Mouse (Mus musculus): ENCODE measurements around the gene Prpf38b. TPM values are rescaled to one million over a fixed set of nuclear protein-coding genes. Genes with fewer than 3 reads are reported as not detected.

Prpf38b gene
- 78.5 and 85.1 TPM in 2 replicates for polyA plus RNA-seq (2015; fragmentation: Nextera tagmentation; extraction: Ambion mirVana)

DNA sequence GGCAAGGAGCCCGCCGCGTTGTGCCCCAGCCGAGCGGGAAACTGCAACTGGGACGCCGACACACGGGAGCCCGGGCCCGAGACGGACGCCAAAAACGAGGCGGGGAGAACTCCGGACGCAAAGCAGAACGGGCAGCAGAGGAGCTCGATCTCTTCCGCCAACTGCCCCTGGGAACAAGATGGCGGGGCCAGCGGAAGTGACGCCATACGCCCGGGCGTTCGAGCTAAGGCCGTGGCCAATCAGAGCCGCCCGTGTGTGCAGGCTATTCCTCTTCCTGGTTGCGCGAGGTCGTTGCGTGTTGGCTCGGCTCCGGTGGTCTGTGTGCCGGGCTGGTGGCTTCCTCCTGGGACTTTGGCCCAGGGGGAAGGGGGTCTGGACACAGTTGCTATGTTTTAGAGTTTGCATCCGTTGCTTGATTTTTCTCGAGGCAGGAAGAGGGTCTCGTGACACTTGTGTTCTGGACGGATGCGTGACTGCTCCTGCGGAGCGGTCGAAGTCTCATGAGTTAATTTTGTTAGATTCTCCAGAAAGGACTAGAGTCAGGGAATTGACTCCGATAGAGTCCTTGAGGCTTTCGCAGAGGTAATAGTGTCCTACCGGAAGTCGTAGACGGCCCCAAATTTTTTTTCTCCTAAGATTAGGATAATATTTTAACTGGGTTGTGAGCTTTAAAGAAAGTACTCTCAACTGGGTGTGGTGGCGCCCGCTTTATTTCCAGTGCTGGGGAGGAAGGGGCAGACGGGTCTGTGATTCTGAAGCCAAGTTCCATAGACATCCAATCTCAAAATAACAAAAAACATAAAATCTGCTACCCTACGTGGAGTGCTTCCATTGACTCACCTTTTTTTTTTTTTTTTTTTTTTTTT lies at the start of gene Prpf38b:
Gene Prpf38b, minus strand, starts transcription at position 180 of the 866 bp plus-strand sequence.
- H3K4me3 ChIP-seq (replicated peaks) = peak within 1 kb of the TSS; percentile 95
- H3K27ac ChIP-seq (replicated peaks) = peak within 1 kb of the TSS; percentile 100
- H3K9me3 ChIP-seq (replicated peaks) = no peaks in the 10 kb centered on the region
- no peaks in the 10 kb centered on the region for H3K27me3 ChIP-seq
- WGBS = under 1% methylated on average over 53 of the region's 53 CpGs
- peaks cover 16% of the 10 kb centered on the region for H3K4me1 ChIP-seq
- peak within 1 kb of the TSS; percentile 96 for H3K9ac ChIP-seq
- ATAC-seq (ENCODE audit: insufficient number of reproducible peaks, low FRiP score, low TSS enrichment, low read depth) = peak; percentile 98
- H3K36me3 ChIP-seq = peaks cover 5% of the 10 kb centered on the region; the same call in 1 of the 2 replicates
- peak within 1 kb of the TSS; percentile 90 for H3K4me2 ChIP-seq (replicated peaks)

DNA sequence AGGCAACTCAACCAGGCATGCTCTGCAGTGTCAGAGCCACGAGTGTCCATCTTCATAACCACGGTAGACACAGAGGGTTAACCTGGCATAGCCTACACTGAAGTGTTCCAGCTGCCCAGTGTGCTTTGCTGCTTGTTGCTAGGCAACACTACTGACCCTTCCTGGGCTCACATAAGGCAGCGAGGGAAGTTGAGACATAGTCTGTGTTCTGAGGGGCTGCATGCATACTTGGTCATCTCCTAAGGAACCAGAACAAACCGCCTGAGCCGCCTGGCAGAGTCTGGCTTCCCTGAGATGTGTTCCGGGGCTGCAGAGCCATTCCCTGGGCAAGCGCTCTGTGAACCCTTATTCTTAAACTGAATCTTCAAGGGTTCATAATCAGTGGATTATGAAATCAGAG lies 49.7 kb upstream of the Prpf38b start:
- no peaks in the 10 kb centered on the region for H3K9me3 ChIP-seq (replicated peaks)
- no peak overlapping the region for H3K4me2 ChIP-seq (replicated peaks)
- no peak overlapping the region for H3K27ac ChIP-seq (replicated peaks)
- no peaks in the 10 kb centered on the region for H3K36me3 ChIP-seq
- no peaks in the 10 kb centered on the region for H3K27me3 ChIP-seq
- H3K4me3 ChIP-seq (replicated peaks) = no peak overlapping the region
- WGBS = 55% methylated on average over 7 of the region's 7 CpGs
- no peak overlapping the region for H3K9ac ChIP-seq
- peaks cover 2% of the 10 kb centered on the region; the same call in 1 of the 2 replicates for H3K4me1 ChIP-seq
- no peak for ATAC-seq (ENCODE audit: insufficient number of reproducible peaks, low FRiP score, low TSS enrichment, low read depth)

DNA sequence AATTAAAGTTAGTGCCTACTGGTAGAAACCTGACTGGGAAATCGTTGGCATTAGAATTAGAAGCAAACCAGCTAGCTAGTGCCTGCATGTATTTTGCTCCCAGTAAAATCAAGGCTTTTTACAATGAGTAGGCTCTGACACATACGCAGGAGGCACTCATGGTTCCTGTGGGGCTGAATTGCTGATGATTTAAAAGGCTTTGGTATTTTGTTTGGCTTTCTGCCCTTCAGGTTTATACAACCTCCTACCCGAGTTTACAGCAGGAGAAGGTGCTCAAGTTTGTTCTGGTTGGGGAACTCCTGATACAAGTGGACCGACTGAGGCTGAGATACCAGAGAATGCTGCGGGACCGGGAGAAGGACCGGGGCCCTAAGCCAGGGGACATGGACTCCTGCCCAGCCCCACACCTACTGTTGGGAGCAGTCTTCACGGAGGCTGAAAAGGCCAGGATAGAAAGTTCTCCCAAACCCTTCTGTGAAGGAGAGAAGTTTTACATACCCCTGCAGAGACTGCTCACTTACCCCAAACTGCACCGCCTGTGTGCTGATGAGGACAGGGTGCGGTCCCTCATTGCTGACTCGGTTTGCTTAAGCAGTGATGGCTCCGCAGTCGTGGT lies 48.3 kb upstream of the Prpf38b start:
- H3K36me3 ChIP-seq = no peaks in the 10 kb centered on the region
- H3K27me3 ChIP-seq = no peaks in the 10 kb centered on the region
- ATAC-seq (ENCODE audit: insufficient number of reproducible peaks, low FRiP score, low TSS enrichment, low read depth) = no peak
- no peak overlapping the region for H3K9ac ChIP-seq
- no peak overlapping the region for H3K4me2 ChIP-seq (replicated peaks)
- WGBS = 70% methylated on average over 13 of the region's 13 CpGs
- no peak overlapping the region for H3K4me3 ChIP-seq (replicated peaks)
- no peak overlapping the region for H3K27ac ChIP-seq (replicated peaks)
- H3K4me1 ChIP-seq = peaks cover 2% of the 10 kb centered on the region; the same call in 1 of the 2 replicates
- H3K9me3 ChIP-seq (replicated peaks) = no peaks in the 10 kb centered on the region

- H3K27me3 ChIP-seq = no peaks in the 10 kb centered on the region
- ATAC-seq (ENCODE audit: insufficient number of reproducible peaks, low FRiP score, low TSS enrichment, low read depth) = no peak
- peaks cover 2% of the 10 kb centered on the region; the same call in 1 of the 2 replicates for H3K4me1 ChIP-seq
- no peaks in the 10 kb centered on the region for H3K36me3 ChIP-seq
- no peaks in the 10 kb centered on the region for H3K9me3 ChIP-seq (replicated peaks)
- H3K4me2 ChIP-seq (replicated peaks) = no peak overlapping the region
- no peak overlapping the region for H3K27ac ChIP-seq (replicated peaks)
- H3K4me3 ChIP-seq (replicated peaks) = no peak overlapping the region
- H3K9ac ChIP-seq = no peak overlapping the region
Observed at GRCm38 (mm10) chr3:108957976-108958375, 46.4 kb upstream of the Prpf38b start.

GRCm38 (mm10) chr3:108940996-108941395 lies 29.5 kb upstream of the Prpf38b start:
- Histone ChIP-seq H3K4me3 (replicated peaks) (no peak overlapping the region), H3K27me3 (no peaks in the 10 kb centered on the region), H3K36me3 (no peaks in the 10 kb centered on the region), H3K4me2 (replicated peaks) (no peak overlapping the region), H3K27ac (replicated peaks) (no peak overlapping the region), H3K4me1 (no peaks in the 10 kb centered on the region; the same call in 1 of the 2 replicates), H3K9ac (no peak overlapping the region), H3K9me3 (replicated peaks) (no peaks in the 10 kb centered on the region)
- 88% methylated on average over 10 of the region's 10 CpGs for WGBS
- no peak for ATAC-seq (ENCODE audit: insufficient number of reproducible peaks, low FRiP score, low TSS enrichment, low read depth)

- H3K4me2 ChIP-seq (replicated peaks) = peak within 1 kb of the TSS; percentile 66
- peak; percentile 51; the same call in 1 of the 2 replicates for ATAC-seq (ENCODE audit: insufficient number of reproducible peaks, low FRiP score, low TSS enrichment, low read depth)
- 46% methylated on average over 59 of the region's 59 CpGs for WGBS
- H3K27ac ChIP-seq (replicated peaks) = no peak within 1 kb of the TSS
- no peak within 1 kb of the TSS for H3K9ac ChIP-seq
- no peaks in the 10 kb centered on the region for H3K9me3 ChIP-seq (replicated peaks)
- H3K27me3 ChIP-seq = no peaks in the 10 kb centered on the region
- peak within 1 kb of the TSS; percentile 44 for H3K4me3 ChIP-seq (replicated peaks)
- H3K4me1 ChIP-seq = no peaks in the 10 kb centered on the region; the same call in 1 of the 2 replicates
- H3K36me3 ChIP-seq = no peaks in the 10 kb centered on the region
Observed at GRCm38 (mm10) chr3:108940001-108940633, 28.6 kb upstream of the Prpf38b start, which contains the start of gene Gm9857. Gene Gm9857 (minus strand): TSS chr3:108940445.

DNA sequence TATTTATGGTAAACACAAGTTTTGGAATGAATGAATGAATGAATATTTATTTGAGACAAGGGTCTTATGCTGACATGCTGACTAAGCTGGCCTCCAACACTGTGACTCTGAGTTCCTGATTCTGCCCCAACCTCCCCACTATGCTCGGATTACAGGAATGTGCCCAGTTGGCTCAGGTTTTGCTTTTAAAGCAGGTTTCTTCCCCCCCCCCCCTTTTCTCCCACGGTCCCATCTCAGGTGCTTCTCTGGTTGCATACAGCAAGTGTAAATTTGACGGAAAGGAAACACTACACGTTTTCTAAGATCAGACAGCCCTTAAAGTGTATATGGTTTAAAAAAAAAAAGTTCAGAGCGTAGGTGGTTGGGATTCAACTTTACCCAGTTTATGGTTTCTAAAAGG lies 28.0 kb upstream of the Prpf38b start, which contains the start of gene Henmt1:
Gene Henmt1, plus strand, starts transcription at position 301 of the 400 bp plus-strand sequence.
- Histone ChIP-seq H3K36me3 (no peaks in the 10 kb centered on the region), H3K4me1 (no peaks in the 10 kb centered on the region; the same call in 1 of the 2 replicates), H3K27ac (replicated peaks) (no peak within 1 kb of the TSS), H3K4me2 (replicated peaks) (peak within 1 kb of the TSS; percentile 66), H3K9me3 (replicated peaks) (no peaks in the 10 kb centered on the region), H3K27me3 (no peaks in the 10 kb centered on the region), H3K4me3 (replicated peaks) (peak within 1 kb of the TSS; percentile 44), H3K9ac (no peak within 1 kb of the TSS)
- no peak for ATAC-seq (ENCODE audit: insufficient number of reproducible peaks, low FRiP score, low TSS enrichment, low read depth)
- WGBS = 65% methylated on average over 5 of the region's 5 CpGs

- Histone ChIP-seq H3K9me3 (replicated peaks) (no peaks in the 10 kb centered on the region), H3K27me3 (no peaks in the 10 kb centered on the region), H3K4me1 (no peaks in the 10 kb centered on the region; the same call in 1 of the 2 replicates), H3K4me3 (replicated peaks) (no peak overlapping the region), H3K4me2 (replicated peaks) (no peak overlapping the region), H3K9ac (no peak overlapping the region), H3K36me3 (no peaks in the 10 kb centered on the region), H3K27ac (replicated peaks) (no peak overlapping the region)
- ATAC-seq (ENCODE audit: insufficient number of reproducible peaks, low FRiP score, low TSS enrichment, low read depth) = no peak
- 92% methylated on average over 5 of the region's 5 CpGs for WGBS
Observed at GRCm38 (mm10) chr3:108938691-108939090, 27.2 kb upstream of the Prpf38b start.

DNA sequence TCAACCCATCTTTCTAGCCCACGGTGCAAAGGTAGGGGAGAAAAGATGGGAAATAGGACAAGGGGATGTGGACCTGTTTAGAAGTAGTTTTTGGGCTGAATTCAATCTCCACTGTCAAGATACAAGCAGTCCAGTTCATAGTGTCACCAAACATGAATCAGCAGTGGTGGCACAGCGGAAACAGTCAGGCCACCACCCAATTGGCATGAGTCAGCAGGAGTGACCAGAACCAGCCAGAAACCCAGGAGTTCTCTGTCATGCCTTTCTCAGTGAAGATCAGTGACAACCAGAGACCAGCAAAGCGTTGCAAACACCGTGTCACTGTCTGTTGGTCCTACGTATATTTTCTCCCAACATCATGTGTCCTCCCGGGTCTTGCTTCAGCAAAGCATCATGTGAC lies 22.0 kb upstream of the Prpf38b start:
- Histone ChIP-seq H3K4me2 (replicated peaks) (no peak overlapping the region), H3K4me3 (replicated peaks) (no peak overlapping the region), H3K4me1 (no peaks in the 10 kb centered on the region), H3K36me3 (no peaks in the 10 kb centered on the region), H3K9ac (no peak overlapping the region), H3K9me3 (replicated peaks) (no peaks in the 10 kb centered on the region), H3K27me3 (no peaks in the 10 kb centered on the region), H3K27ac (replicated peaks) (no peak overlapping the region)
- no peak for ATAC-seq (ENCODE audit: insufficient number of reproducible peaks, low FRiP score, low TSS enrichment, low read depth)
- 96% methylated on average over 6 of the region's 6 CpGs for WGBS

- Histone ChIP-seq H3K9me3 (replicated peaks) (no peaks in the 10 kb centered on the region), H3K36me3 (no peaks in the 10 kb centered on the region), H3K4me1 (no peaks in the 10 kb centered on the region), H3K4me3 (replicated peaks) (no peak overlapping the region), H3K27me3 (no peaks in the 10 kb centered on the region), H3K27ac (replicated peaks) (no peak overlapping the region), H3K9ac (no peak overlapping the region), H3K4me2 (replicated peaks) (no peak overlapping the region)
- WGBS = 85% methylated on average over 1 of the region's 1 CpGs
- ATAC-seq (ENCODE audit: insufficient number of reproducible peaks, low FRiP score, low TSS enrichment, low read depth) = no peak
Observed at GRCm38 (mm10) chr3:108926308-108926707, 14.8 kb upstream of the Prpf38b start.

DNA sequence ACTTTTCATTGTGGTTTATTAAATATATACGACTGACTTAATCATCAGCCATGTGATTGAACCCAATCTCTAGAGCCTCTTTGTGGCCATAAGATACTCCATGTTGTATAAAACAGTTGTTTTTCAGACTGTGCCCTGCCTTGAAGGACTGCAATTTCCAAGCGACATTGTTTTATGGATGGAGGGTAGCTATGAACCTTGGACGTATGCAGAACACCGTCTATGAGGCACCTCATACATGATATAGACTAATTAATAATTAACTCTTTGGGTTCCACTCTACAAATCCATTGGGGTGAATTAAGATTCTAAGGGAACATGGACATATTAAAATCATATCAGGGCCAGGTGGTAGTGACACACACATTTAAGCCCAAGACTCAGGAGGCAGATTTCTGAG lies 14.2 kb upstream of the Prpf38b start:
- ATAC-seq (ENCODE audit: insufficient number of reproducible peaks, low FRiP score, low TSS enrichment, low read depth) = no peak
- Histone ChIP-seq H3K9ac (no peak overlapping the region), H3K4me1 (no peaks in the 10 kb centered on the region), H3K4me2 (replicated peaks) (no peak overlapping the region), H3K27ac (replicated peaks) (no peak overlapping the region), H3K36me3 (no peaks in the 10 kb centered on the region), H3K4me3 (replicated peaks) (no peak overlapping the region), H3K9me3 (replicated peaks) (no peaks in the 10 kb centered on the region), H3K27me3 (no peaks in the 10 kb centered on the region)
- 87% methylated on average over 4 of the region's 4 CpGs for WGBS
